Mouse (Mus musculus): ENCODE results near the gene Slc24a3.

- TF ChIP-seq CTCF (IDR thresholded peaks at IDR 0.05; ENCODE audit: insufficient read depth, low read depth, low read length) (no peak), POLR2A (IDR thresholded peaks at IDR 0.05; ENCODE audit: insufficient read depth, low read depth, low read length) (no peak)
Observed at GRCm38 (mm10) chr2:145288501-145288900, 120.9 kb downstream of the Slc24a3 start.
